Mouse (Mus musculus) layer of hippocampus, postnatal 14 days (tissue): ENCODE results near the gene Ccdc93. TPM values are rescaled to one million over a fixed set of nuclear protein-coding genes. Genes with fewer than 3 reads are reported as not detected.

Source experiments
- DNase-seq, 2 experiments: peaks; one replicate each; pipeline ENCODE4 v3.0.0; 2021 to 2022; ENCODE audit warnings: low spot score in 2 of 2, mixed read lengths in 1 of 2
- total RNA-seq, 2 experiments: library from RNA; stranded (reverse); gene quantifications; 2 replicates each; pipeline ENCODE4 v1.2.3; 2021

Ccdc93 gene
- total RNA-seq, 2 experiments from 2014 or later: 28.7 to 34.0 TPM

DNA sequence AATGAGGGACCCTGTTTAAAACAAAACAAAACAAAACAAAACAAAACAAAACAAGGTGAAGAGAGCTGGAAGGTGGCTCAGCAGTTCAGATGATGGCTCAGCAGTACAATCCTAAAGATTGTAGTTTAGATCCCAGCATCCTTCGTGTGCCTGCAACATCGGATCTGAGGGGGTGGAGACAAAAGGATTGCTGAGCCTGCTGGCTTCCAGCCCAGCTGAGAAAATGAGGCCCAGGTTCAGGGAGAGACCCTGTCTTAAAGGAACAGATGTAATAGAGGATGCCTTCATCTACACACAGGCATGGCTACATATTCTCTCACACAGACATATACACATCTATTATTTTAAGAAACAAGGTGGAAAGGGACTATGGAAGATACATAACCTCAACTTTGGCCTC is 80.3 kb downstream of the Ccdc93 start:
- no peak for DNase-seq

DNA sequence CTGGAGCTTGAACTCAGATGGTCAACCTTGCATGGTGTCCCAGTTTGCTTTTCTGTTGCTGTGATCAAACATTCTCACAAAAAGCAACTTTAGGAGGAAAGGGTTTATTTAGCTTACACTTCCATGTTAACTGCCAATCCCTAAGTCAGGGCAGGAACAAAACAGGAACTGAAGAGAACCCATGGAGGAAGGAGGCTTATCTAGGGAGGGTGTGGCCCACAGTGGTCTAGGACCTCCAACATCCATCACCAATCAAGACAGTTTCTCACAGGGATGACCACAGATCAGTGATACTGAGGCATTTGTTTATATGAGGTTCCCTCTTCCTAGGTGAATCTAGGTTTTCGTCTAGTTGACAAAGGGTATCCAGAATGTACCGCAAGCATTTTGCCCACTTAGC is 81.1 kb downstream of the Ccdc93 start:
- no peak for DNase-seq

DNA sequence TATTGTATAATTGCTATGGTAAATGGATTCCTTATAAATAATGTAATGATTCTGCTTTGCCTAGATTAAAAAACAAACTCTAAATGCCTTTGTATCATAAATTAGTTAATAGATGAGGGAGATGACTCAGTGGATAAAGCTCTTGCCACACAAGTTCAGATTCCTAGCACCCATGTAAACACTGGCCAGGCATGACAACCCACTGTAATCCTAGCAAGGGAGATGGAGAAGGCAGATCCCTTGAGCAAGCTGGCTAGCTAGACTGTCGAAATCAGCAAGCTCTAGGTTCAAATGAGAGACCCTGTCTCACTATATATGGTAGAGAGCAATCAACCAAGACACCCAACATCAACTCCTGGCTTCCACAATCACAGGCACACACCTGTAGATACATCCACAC is 87.8 kb downstream of the Ccdc93 start:
- no peak for DNase-seq

DNA sequence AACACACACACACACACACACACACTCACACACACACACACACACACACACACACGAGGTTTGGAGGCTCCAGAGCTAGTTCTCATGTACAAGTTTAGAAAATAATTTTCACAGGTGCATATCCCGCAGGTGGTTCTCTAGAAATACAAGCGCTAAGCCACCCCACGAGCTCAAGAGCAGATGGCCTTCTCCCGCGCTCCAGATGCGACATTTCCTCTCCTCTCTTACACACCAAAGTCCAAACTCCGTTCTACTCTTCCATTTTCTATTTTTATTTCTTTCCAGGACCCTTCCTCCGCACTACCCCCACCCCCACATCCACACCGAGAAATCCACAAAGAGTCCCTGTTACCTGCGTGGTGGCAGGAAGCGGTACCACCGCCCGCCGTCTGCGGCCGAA is 96.2 kb downstream of the Ccdc93 start:
- no peak for DNase-seq

DNA sequence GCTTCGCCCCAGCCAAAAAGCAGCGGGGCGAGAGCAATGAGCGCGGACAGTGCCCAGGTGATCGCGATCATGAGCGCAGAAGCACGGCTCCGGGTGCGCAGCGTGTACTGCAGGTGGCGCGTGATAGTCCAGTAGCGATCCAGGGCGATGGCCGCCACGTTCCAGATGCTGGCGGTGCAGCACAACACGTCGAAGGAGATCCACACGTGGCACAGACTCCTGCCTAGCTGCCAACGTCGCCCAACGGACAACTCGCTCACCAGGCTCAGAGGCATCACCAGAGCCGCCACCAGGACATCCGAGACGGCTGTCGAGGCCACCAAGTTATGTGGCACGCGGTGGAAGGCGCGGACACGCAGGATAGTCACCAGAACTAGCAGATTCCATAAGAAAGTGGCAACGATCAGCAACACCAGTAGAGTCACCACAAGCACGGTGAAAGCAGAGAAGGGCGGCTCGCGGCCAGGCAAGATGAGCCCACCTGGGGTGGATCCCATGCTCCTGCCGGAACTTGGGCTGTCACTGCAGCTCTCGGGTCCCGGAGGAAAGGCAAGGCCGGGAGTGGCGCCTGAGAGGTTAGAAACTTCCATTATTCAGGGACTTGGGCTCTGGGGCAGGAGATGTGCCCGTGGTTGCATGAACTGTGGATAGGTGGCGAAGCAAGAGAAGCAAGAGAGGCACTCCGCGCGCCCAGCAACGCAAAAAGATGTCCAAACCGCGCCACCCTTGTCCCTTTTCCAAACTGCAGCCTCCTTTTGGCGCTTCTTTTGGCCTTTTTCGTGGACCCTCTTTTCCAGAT is 97.0 kb downstream of the Ccdc93 start:
- DNase-seq: no peak

DNA sequence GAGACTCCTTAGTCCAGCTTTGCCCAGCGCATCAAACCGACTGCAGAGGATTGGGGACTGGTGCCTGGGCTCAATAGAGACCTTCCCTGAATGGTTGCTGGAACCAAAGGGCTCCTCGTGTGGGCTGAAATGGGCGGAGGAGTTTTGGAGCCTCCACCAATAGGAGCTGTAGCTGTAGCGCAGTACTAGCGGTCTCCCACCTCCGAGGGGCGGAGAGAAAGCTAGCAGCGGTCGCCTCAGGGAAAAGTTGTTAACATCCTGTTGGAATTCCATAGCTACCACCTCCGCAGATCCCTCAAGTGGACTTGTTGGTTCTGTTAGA is 97.5 kb downstream of the Ccdc93 start, which contains the start of gene Htr5b:
Gene Htr5b (minus strand): TSS at position 67 of the 322 bp plus-strand sequence.
- DNase-seq: peak in 1 of 2 experiments; percentile 59

DNA sequence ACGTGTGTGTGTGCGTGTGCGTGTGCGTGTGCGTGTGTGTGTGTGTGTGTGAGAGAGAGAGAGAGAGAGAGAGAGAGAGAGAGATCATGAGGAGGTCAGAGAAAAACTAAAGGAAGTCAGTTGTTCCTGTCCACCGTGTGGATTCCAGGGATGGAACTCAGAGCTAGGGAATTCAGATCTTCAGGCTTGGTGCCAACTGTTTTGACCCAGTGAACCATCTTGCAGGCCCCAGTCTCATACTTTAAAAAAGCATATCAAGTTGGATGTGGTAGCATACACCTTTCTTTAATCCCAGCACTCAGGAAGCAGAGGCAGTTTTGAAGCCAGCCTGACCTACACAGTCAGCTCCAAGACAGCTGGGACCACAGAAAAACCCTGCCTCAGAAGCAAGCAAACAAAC is 98.4 kb downstream of the Ccdc93 start:
- no peak for DNase-seq

DNA sequence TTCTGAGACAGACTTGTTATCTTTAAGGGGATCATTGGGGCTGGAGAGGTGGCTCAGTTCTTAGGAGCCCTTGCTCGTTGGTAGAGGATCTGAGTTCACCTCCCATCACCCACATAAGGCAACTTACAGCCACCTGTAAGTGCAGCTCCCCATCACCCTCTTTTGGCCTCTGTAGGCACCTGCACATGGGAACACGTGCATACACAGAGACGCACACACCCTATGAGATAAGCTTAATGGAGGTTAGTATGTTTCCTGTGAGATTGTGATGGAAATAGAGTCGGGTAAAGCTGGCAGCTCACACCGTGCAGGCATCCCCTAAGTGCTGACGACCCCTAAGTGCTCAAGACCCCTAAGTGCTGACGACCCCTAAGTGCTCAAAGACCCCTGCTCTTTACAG is 100.6 kb downstream of the Ccdc93 start:
- no peak for DNase-seq

DNA sequence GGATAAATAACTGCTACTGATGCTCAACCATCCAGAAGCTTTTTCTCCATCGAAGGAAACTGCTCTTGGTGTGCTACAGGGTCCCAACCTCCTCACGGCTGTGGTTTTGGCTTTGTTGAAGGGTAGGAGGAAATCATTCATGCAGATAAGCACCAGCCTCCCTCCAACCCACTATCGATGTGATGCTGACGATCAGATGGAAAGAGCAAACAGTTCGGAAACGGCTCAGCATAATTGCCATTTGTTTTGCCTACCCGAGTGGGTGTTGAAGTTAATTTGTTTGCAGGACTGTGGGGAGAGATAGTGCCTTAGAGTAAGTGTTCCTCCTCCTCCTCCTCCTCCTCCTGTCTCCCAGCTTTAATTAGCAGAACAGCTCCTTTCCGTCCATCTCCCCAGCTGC is 109.5 kb downstream of the Ccdc93 start:
- peak in 1 of 2 experiments; percentile 40 for DNase-seq

DNA sequence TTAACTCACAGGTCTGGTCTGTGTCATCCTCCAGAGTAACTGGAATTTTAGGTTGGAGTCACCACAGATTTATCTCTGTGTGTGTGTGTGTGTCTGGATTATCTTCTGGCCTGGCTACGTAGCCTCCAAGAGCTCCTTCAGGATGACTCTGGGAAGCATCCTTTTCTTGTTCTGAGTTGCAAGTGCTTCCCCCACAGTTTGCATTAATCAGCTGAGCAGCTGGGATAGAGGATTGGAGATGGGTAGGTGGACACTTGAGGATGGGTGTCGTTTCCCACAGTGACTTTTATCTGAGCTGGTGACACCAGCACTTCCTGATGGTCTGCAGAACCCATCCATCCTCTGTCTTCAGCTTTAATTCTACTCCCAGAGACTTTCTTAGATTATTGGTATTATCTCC is 116.0 kb downstream of the Ccdc93 start:
- peak in 1 of 2 experiments; percentile 20 for DNase-seq

DNA sequence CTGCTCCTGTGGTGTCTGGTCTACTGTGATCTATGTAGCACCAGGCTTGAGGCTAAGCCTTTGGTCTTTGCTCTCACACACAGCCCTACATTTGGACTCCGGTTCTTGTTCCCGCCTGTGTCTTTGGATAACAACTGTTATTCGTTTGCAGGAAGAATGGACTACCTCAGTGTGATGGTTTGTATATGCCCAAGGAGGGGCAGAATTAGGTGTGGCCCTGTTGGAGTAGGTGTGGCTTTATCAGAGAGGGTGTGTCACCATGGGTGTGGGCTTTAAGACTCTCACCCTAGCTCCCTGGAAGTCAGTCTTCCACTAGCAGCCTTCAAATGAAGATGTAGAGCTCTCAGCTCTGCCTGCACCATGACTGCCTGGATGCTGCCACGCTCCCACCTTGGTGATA is 117.8 kb downstream of the Ccdc93 start:
- no peak for DNase-seq

DNA sequence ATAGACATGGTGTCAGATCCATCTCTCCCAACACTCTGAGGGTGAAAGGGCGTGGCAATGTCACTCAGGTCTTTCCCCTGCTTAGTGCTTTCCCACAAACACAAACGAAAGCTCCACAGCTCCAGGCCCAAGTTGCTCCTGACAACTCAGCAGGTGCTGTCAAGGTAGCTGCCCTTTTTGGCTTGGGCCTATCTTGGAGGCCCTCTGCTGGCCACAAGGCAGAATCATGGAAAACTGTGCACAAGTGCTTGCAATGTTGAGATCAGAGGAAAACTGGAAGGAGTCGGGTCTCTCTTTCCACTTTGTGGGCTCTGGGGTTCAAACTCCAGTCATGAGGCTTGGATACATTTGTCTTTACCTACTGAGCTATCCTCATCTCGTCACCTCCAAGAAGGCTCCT is 118.6 kb downstream of the Ccdc93 start:
- DNase-seq: no peak

DNA sequence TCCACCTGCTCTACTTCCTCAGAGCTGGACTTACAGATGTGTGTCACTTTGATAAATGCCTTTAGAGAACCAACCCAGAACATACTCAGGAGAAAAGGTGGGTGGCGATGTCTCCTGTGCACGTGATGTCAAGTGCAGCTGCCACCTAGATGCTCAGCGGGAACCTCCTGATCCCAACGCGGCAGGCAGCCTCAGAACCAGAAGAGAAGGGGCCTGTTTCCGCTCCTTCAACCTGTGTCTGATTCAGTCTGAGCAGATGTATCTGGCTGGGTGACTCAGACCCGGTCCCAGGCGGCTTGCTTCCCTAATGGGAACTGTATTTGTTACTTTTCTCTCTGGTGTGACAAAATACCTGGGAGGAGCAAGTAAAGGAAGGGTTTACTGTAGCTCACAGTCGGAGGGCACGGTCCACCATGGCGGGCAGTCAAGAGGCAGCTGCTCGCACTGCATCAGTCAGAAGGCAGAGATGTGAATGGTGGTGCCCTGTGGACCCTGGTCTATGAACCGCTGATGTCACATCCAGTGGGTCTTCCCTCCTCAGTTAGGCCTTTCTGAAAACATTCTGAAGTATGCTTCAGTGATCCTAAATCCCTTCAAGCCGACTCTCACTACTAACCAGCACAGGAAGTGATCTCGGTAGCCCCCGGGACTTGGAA is 120.1 kb downstream of the Ccdc93 start:
- no peak for DNase-seq

DNA sequence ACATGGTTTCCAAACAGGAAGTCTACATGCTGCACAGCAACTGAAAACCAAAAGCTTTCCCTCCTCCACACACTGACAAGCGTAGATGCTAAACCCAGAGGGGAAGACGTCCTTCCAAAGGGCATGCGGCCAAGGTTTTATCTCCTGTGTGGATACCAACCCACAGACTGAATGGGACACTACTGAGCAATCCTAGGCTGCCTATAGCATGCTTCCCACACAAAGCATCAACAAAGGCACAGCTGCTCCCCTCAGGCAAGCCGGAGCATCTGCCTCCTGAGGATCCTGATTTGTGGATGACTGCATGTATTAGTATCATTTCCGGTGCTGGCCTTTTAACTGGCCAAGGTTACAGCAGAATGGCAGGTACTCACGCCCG is 120.6 kb downstream of the Ccdc93 start:
- peak; percentile 20 to 22 for DNase-seq

Other genes with a start within 250 kb of the Ccdc93 start
- 10 to 100 TPM; 55.5 to 63.7 TPM for gene Insig2, start 98.5 kb upstream of the Ccdc93 start, total RNA-seq
- 10 to 100 TPM in 1 of 2 experiments, 1 to 10 TPM in 1; 9.4 to 10.8 TPM for gene Htr5b, start 97.4 kb downstream of the Ccdc93 start, total RNA-seq
- 10 to 100 TPM; 21.5 to 24.8 TPM for gene Ddx18, start 136.9 kb downstream of the Ccdc93 start, total RNA-seq